Mouse (Mus musculus): Measurements from ENCODE around the gene Spag4. TPM values are rescaled to one million over a fixed set of nuclear protein-coding genes. Genes with fewer than 3 reads are reported as not detected.
A peak's percentile ranks its signal among the peaks of the same experiment; 100 is the strongest.

Gene Spag4
- polyA plus RNA-seq, 1 experiment from 2014 or later, result 0.74 TPM

- WGBS (ENCODE audit: insufficient replicate concordance), result 64% methylated on average over 8 of the region's 8 CpGs
- no peak for ATAC-seq
Measured at GRCm38 (mm10) chr2:156042903-156043302, 22.1 kb upstream of the Spag4 start.

GRCm38 (mm10) chr2:156047929-156048328 is 17.0 kb upstream of the Spag4 start:
- Histone ChIP-seq H3K36me3 (replicated peaks; ENCODE audit: insufficient read depth, low read length) (no peaks in the 10 kb centered on the region), H3K4me3 (ENCODE audit: low read depth, low read length) (no peak overlapping the region), H3K4me2 (ENCODE audit: low read depth, low read length) (no peak overlapping the region), H3K9me3 (ENCODE audit: low read length) (no peaks in the 10 kb centered on the region), H3K4me1 (ENCODE audit: insufficient read depth) (no peaks in the 10 kb centered on the region), H3K9ac (replicated peaks) (no peak overlapping the region), H3K27ac (ENCODE audit: low read depth) (no peak overlapping the region), H3K27me3 (ENCODE audit: insufficient read depth, low read length) (0 out of 2 replicates have a peak, but pooled peaks cover 11% of the 10 kb centered on the region)
- TF ChIP-seq CTCF (IDR thresholded peaks at IDR 0.05; ENCODE audit: low read depth), result no peak
- no peak for TF ChIP-seq EP300 (IDR thresholded peaks at IDR 0.05; ENCODE audit: low read depth)
- ATAC-seq (no peak), DNase-seq (no peak)
- 12% methylated on average over 19 of the region's 19 CpGs for WGBS (ENCODE audit: insufficient replicate concordance)

More at GRCm38 (mm10) chr2:156042903-156043302, 22.1 kb upstream of the Spag4 start:
- Histone ChIP-seq H3K27ac (ENCODE audit: low read depth) (no peak overlapping the region), H3K27me3 (ENCODE audit: insufficient read depth, low read length) (0 out of 2 replicates have a peak, but pooled peaks cover 7% of the 10 kb centered on the region), H3K4me3 (ENCODE audit: low read depth, low read length) (no peak overlapping the region), H3K9me3 (ENCODE audit: low read length) (no peaks in the 10 kb centered on the region), H3K9ac (replicated peaks) (no peak overlapping the region), H3K4me1 (ENCODE audit: insufficient read depth) (no peaks in the 10 kb centered on the region), H3K4me2 (ENCODE audit: low read depth, low read length) (no peak overlapping the region), H3K36me3 (replicated peaks; ENCODE audit: insufficient read depth, low read length) (no peaks in the 10 kb centered on the region)
- no peak for TF ChIP-seq EP300 (IDR thresholded peaks at IDR 0.05; ENCODE audit: low read depth)
- TF ChIP-seq CTCF (IDR thresholded peaks at IDR 0.05; ENCODE audit: low read depth), result no peak
- no peak for DNase-seq

GRCm38 (mm10) chr2:156052816-156053215 is 12.2 kb upstream of the Spag4 start, which contains the start of gene Fer1l4:
Gene Fer1l4, minus strand, starts transcription at chr2:156052947.
- Histone ChIP-seq H3K9me3 (ENCODE audit: low read length) (no peaks in the 10 kb centered on the region), H3K4me1 (ENCODE audit: insufficient read depth) (no peaks in the 10 kb centered on the region), H3K36me3 (replicated peaks; ENCODE audit: insufficient read depth, low read length) (no peaks in the 10 kb centered on the region), H3K27me3 (ENCODE audit: insufficient read depth, low read length) (0 out of 2 replicates have a peak, but pooled peaks cover 4% of the 10 kb centered on the region), H3K27ac (ENCODE audit: low read depth) (no peak within 1 kb of the TSS), H3K9ac (replicated peaks) (no peak within 1 kb of the TSS), H3K4me3 (ENCODE audit: low read depth, low read length) (no peak within 1 kb of the TSS), H3K4me2 (ENCODE audit: low read depth, low read length) (no peak within 1 kb of the TSS)
- ATAC-seq, result no peak
- no peak for TF ChIP-seq EP300 (IDR thresholded peaks at IDR 0.05; ENCODE audit: low read depth)
- TF ChIP-seq CTCF (IDR thresholded peaks at IDR 0.05; ENCODE audit: low read depth), result no peak
- no peak for DNase-seq
- WGBS (ENCODE audit: insufficient replicate concordance), result 58% methylated on average over 9 of the region's 9 CpGs

GRCm38 (mm10) chr2:156066126-156066525 is 1.2 kb downstream of the Spag4 start:
- peaks cover 14% of the 10 kb centered on the region for H3K4me1 ChIP-seq (ENCODE audit: insufficient read depth)
- ATAC-seq, result no peak
- no peak overlapping the region for H3K27ac ChIP-seq (ENCODE audit: low read depth)
- WGBS (ENCODE audit: insufficient replicate concordance), result 34% methylated on average over 10 of the region's 10 CpGs
- H3K27me3 ChIP-seq (ENCODE audit: insufficient read depth, low read length), result no peaks in the 10 kb centered on the region
- peak overlapping the region; percentile 75; the same call in 1 of the 2 replicates for H3K4me3 ChIP-seq (ENCODE audit: low read depth, low read length)
- peak overlapping the region; percentile 100 for H3K4me2 ChIP-seq (ENCODE audit: low read depth, low read length)
- H3K9me3 ChIP-seq (ENCODE audit: low read length), result no peaks in the 10 kb centered on the region
- DNase-seq, result no peak
- H3K36me3 ChIP-seq (replicated peaks; ENCODE audit: insufficient read depth, low read length), result no peaks in the 10 kb centered on the region; the same call in 1 of the 2 replicates
- H3K9ac ChIP-seq (replicated peaks), result peak overlapping the region; percentile 71
- TF ChIP-seq EP300 (IDR thresholded peaks at IDR 0.05; ENCODE audit: low read depth) (no peak), CTCF (IDR thresholded peaks at IDR 0.05; ENCODE audit: low read depth) (no peak)

GRCm38 (mm10) chr2:156067916-156068315 is 2.9 kb downstream of the Spag4 start:
- TF ChIP-seq CTCF (IDR thresholded peaks at IDR 0.05; ENCODE audit: low read depth) (no peak), EP300 (IDR thresholded peaks at IDR 0.05; ENCODE audit: low read depth) (no peak)
- no peak overlapping the region for H3K4me3 ChIP-seq (ENCODE audit: low read depth, low read length)
- no peak overlapping the region for H3K4me2 ChIP-seq (ENCODE audit: low read depth, low read length)
- no peak for DNase-seq
- no peaks in the 10 kb centered on the region for H3K27me3 ChIP-seq (ENCODE audit: insufficient read depth, low read length)
- 81% methylated on average over 10 of the region's 10 CpGs for WGBS (ENCODE audit: insufficient replicate concordance)
- H3K9me3 ChIP-seq (ENCODE audit: low read length), result no peaks in the 10 kb centered on the region
- no peak overlapping the region for H3K9ac ChIP-seq (replicated peaks)
- peaks cover 9% of the 10 kb centered on the region for H3K36me3 ChIP-seq (replicated peaks; ENCODE audit: insufficient read depth, low read length)
- H3K4me1 ChIP-seq (ENCODE audit: insufficient read depth), result peaks cover 14% of the 10 kb centered on the region
- H3K27ac ChIP-seq (ENCODE audit: low read depth), result no peak overlapping the region
- ATAC-seq, result no peak

GRCm38 (mm10) chr2:156071236-156071635 is 6.3 kb downstream of the Spag4 start:
- ATAC-seq, result no peak
- 91% methylated on average over 10 of the region's 10 CpGs for WGBS (ENCODE audit: insufficient replicate concordance)

More at GRCm38 (mm10) chr2:156071236-156071635, 6.3 kb downstream of the Spag4 start:
- Histone ChIP-seq H3K4me1 (ENCODE audit: insufficient read depth) (peaks cover 1% of the 10 kb centered on the region), H3K27me3 (ENCODE audit: insufficient read depth, low read length) (no peaks in the 10 kb centered on the region), H3K27ac (ENCODE audit: low read depth) (no peak overlapping the region), H3K4me2 (ENCODE audit: low read depth, low read length) (no peak overlapping the region), H3K9me3 (ENCODE audit: low read length) (no peaks in the 10 kb centered on the region), H3K36me3 (replicated peaks; ENCODE audit: insufficient read depth, low read length) (peaks cover 42% of the 10 kb centered on the region), H3K9ac (replicated peaks) (no peak overlapping the region), H3K4me3 (ENCODE audit: low read depth, low read length) (no peak overlapping the region)
- DNase-seq, result no peak
- TF ChIP-seq CTCF (IDR thresholded peaks at IDR 0.05; ENCODE audit: low read depth) (no peak), EP300 (IDR thresholded peaks at IDR 0.05; ENCODE audit: low read depth) (no peak)
